Mouse (Mus musculus) cortical plate, adult 2 months (tissue): ENCODE results near the gene Tac2. TPM values are rescaled to one million over a fixed set of nuclear protein-coding genes. Genes with fewer than 3 reads are reported as not detected.

Experiments used
- H3K27ac ChIP-seq: fragments of 200-500 bp; 2 replicates; pipeline ENCODE4 v1.5.1; 2012; ENCODE audit warnings: low read length, control low read depth, inconsistent platforms; ENCODE audit not compliant: insufficient read depth
- H3K4me1 ChIP-seq: fragments of 200-500 bp; 2 replicates; pipeline ENCODE4 v1.6.1; 2011; ENCODE audit warnings: low read length; ENCODE audit not compliant: control insufficient read depth, insufficient read depth
- H3K4me3 ChIP-seq: fragments of 200-500 bp; 2 replicates; pipeline ENCODE4 v1.5.1; 2011; ENCODE audit warnings: mild to moderate bottlenecking, low read length, control low read depth; ENCODE audit not compliant: insufficient read depth
- CTCF ChIP-seq: fragments of 200-500 bp; IDR thresholded peaks from 2 replicates; pipeline ENCODE4 v1.5.1; 2011; ENCODE audit warnings: mild to moderate bottlenecking, control low read depth, low read length; ENCODE audit not compliant: insufficient read depth; ENCODE audit errors: extremely low read depth
- POLR2A ChIP-seq: fragments of 200-500 bp; IDR thresholded peaks from 2 replicates; pipeline ENCODE4 v1.6.1; 2011; ENCODE audit warnings: mild to moderate bottlenecking, low read length, control low read depth; ENCODE audit not compliant: insufficient read depth; ENCODE audit errors: extremely low read depth
- polyA plus RNA-seq: library from polyadenylated mRNA; depleted of rRNA; stranded (reverse); fragments of >200 nt; gene quantifications from 2 replicates; pipeline ENCODE4 v1.2.3, GENCODE M21; 2012

Tac2 gene
- polyA plus RNA-seq, 1 experiment: 31.9 TPM

DNA sequence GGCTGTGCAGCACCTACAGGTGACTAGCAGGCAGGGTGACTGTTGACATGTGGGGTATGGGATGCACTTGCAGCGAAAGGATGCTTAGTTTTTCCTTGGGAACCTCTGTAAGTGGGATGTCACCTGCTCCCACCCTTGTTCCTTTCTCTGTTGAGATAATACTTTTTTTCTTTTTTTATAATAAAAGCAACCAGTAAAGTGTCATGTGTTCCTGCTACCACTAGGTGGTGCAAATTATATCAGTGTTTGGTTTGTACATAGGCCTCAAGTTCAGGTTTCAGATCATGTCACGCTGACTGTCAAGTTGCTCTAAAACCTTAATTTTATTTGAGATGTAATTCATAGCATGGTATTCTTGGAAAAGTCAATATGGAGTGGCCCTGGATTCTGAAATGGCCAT is 29.6 kb upstream of the Tac2 start:
- H3K4me1 ChIP-seq: no peaks in the 10 kb centered on the region
- TF ChIP-seq POLR2A (no peak), CTCF (peak; percentile 28; the same call in 1 of the 2 replicates)
- no peak overlapping the region for H3K4me3 ChIP-seq
- H3K27ac ChIP-seq: no peak overlapping the region

DNA sequence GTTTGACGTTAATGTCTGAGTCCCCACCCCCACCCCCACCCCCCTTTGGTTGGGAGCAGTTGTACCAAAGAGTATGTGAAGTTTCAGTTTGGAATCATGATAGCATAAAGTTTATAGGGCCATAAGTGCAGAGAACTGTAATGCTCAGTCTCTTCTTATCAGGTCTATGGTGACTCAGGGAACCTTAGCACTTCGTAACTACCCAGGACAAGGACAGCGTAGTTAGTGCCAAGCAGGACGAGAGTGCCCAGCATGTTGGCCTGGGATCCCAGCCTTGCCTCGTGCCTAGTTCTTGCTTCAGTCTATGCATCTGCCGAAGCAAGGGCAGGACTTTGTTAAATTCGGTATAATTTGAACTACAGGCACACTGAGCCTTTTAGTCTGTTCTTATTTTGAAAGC is 28.5 kb upstream of the Tac2 start:
- Histone ChIP-seq H3K4me3 (no peak overlapping the region), H3K4me1 (no peaks in the 10 kb centered on the region), H3K27ac (no peak overlapping the region)
- TF ChIP-seq POLR2A: no peak
- TF ChIP-seq CTCF: no peak

GRCm38 (mm10) chr10:127698966-127699365 is 25.3 kb upstream of the Tac2 start:
- Histone ChIP-seq H3K27ac (no peak overlapping the region), H3K4me1 (no peaks in the 10 kb centered on the region), H3K4me3 (no peak overlapping the region)
- TF ChIP-seq POLR2A (no peak), CTCF (no peak)

GRCm38 (mm10) chr10:127703299-127703698 is 21.0 kb upstream of the Tac2 start:
- Histone ChIP-seq H3K4me1 (no peaks in the 10 kb centered on the region), H3K27ac (no peak overlapping the region), H3K4me3 (no peak overlapping the region)
- no peak for TF ChIP-seq POLR2A
- no peak for TF ChIP-seq CTCF

- TF ChIP-seq CTCF (no peak), POLR2A (no peak)
Observed at GRCm38 (mm10) chr10:127704293-127704692, 20.0 kb upstream of the Tac2 start.

GRCm38 (mm10) chr10:127704766-127705220 is 19.5 kb upstream of the Tac2 start, which contains the start of gene Myo1a:
Gene Myo1a (plus strand): TSS chr10:127705170.
- Histone ChIP-seq H3K4me3 (no peak within 1 kb of the TSS), H3K27ac (no peak within 1 kb of the TSS)
- TF ChIP-seq POLR2A: no peak
- no peak for TF ChIP-seq CTCF

More at GRCm38 (mm10) chr10:127704293-127704692, 20.0 kb upstream of the Tac2 start:
- H3K27ac ChIP-seq: no peak overlapping the region
- H3K4me1 ChIP-seq: no peaks in the 10 kb centered on the region
- no peak overlapping the region for H3K4me3 ChIP-seq

GRCm38 (mm10) chr10:127705783-127706182 is 18.5 kb upstream of the Tac2 start:
- Histone ChIP-seq H3K27ac (no peak overlapping the region), H3K4me1 (no peaks in the 10 kb centered on the region)
- TF ChIP-seq POLR2A (no peak), CTCF (no peak)

More at GRCm38 (mm10) chr10:127704766-127705220, 19.5 kb upstream of the Tac2 start, which contains the start of gene Myo1a:
- no peaks in the 10 kb centered on the region for H3K4me1 ChIP-seq

GRCm38 (mm10) chr10:127707721-127708120 is 16.6 kb upstream of the Tac2 start:
- TF ChIP-seq CTCF (no peak), POLR2A (no peak)

More at GRCm38 (mm10) chr10:127705783-127706182, 18.5 kb upstream of the Tac2 start:
- H3K4me3 ChIP-seq: no peak overlapping the region

GRCm38 (mm10) chr10:127708850-127709370 is 15.4 kb upstream of the Tac2 start:
- H3K4me1 ChIP-seq: no peaks in the 10 kb centered on the region
- no peak overlapping the region for H3K4me3 ChIP-seq
- H3K27ac ChIP-seq: no peak overlapping the region
- TF ChIP-seq POLR2A (no peak), CTCF (no peak)

More at GRCm38 (mm10) chr10:127707721-127708120, 16.6 kb upstream of the Tac2 start:
- no peak overlapping the region for H3K27ac ChIP-seq
- no peak overlapping the region for H3K4me3 ChIP-seq
- no peaks in the 10 kb centered on the region for H3K4me1 ChIP-seq

GRCm38 (mm10) chr10:127710331-127710730 is 13.9 kb upstream of the Tac2 start:
- H3K4me3 ChIP-seq: no peak overlapping the region
- H3K27ac ChIP-seq: no peak overlapping the region
- no peak for TF ChIP-seq POLR2A
- no peak for TF ChIP-seq CTCF
- H3K4me1 ChIP-seq: no peaks in the 10 kb centered on the region

DNA sequence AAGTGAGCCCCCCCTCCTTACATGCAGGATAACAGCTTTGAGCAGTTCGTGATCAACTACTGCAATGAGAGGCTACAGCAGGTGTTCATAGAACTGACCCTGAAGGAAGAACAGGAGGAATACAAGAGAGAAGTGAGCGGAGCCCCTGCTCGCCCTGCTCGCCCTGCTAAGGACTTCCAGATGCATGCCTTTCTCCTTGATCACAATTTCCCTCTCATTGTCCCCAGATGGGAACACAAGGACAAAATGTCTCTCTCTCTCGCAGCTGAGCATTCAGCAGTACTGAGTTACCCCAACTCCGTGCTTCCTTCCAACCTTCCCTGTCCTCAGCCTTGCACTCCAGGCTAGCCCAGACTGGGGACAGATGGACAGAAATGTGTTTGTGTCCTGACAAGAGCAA is 11.5 kb upstream of the Tac2 start:
- no peak for TF ChIP-seq CTCF
- TF ChIP-seq POLR2A: no peak
- Histone ChIP-seq H3K4me3 (no peak overlapping the region), H3K27ac (no peak overlapping the region), H3K4me1 (no peaks in the 10 kb centered on the region)
